Mouse (Mus musculus) neural tube, embryonic 13.5 days (tissue): ENCODE data around the gene Tbc1d32. TPM values are rescaled to one million over a fixed set of nuclear protein-coding genes. Genes with fewer than 3 reads are reported as not detected.
A peak's percentile ranks its signal among the peaks of the same experiment; 100 is the strongest.
"Not testable (repeated sequence)": the region's sequence is repeated elsewhere in the genome, so short reads cannot be mapped to it uniquely, and the experiment has no call there.

Experiments
- ATAC-seq: fragments of 200-750 bp; cut with Nextera tagmentation; 2 replicates; pipeline ENCODE4 v1.8.0; 2017; ENCODE audit warnings: low read depth, mild to moderate bottlenecking, moderate TSS enrichment, moderate library complexity
- H3K27ac ChIP-seq: fragments of 300-500 bp; sonication (generic); replicated peaks from 2 replicates; pipeline ENCODE4 v1.5.1; 2015; ENCODE audit warnings: moderate library complexity, mild to moderate bottlenecking, inconsistent platforms
- H3K27me3 ChIP-seq: fragments of 300-500 bp; sonication (generic); 2 replicates; pipeline ENCODE4 v1.6.1; 2015; ENCODE audit warnings: mild to moderate bottlenecking, inconsistent platforms
- H3K36me3 ChIP-seq: fragments of 300-500 bp; sonication (generic); 2 replicates; pipeline ENCODE4 v1.6.1; 2015; ENCODE audit warnings: mild to moderate bottlenecking, inconsistent platforms
- H3K4me1 ChIP-seq: fragments of 300-500 bp; sonication (generic); replicated peaks from 2 replicates; pipeline ENCODE4 v1.6.1; 2015; ENCODE audit warnings: inconsistent platforms
- H3K4me2 ChIP-seq: fragments of 300-500 bp; sonication (generic); 2 replicates; pipeline ENCODE4 v1.6.1; 2015; ENCODE audit warnings: inconsistent platforms, mild to moderate bottlenecking, moderate library complexity
- H3K4me3 ChIP-seq: fragments of 300-500 bp; sonication (generic); 2 replicates; pipeline ENCODE4 v1.5.1; 2015; ENCODE audit warnings: mild to moderate bottlenecking, inconsistent platforms
- H3K9ac ChIP-seq: fragments of 300-500 bp; sonication (generic); 2 replicates; pipeline ENCODE4 v1.6.1; 2015; ENCODE audit warnings: moderate library complexity, mild to moderate bottlenecking, inconsistent platforms
- H3K9me3 ChIP-seq: fragments of 300-500 bp; sonication (generic); 2 replicates; pipeline ENCODE4 v1.6.1; 2016; ENCODE audit warnings: inconsistent platforms
- WGBS: fragments of 180-500 bp; shearing (Covaris S2); methylation state at CpG from one replicate; pipeline ENCODE4 v1.1.7; 2015; 5-methylcytosine and 5-hydroxymethylcytosine counted together
- polyA plus RNA-seq: library from polyadenylated mRNA; unstranded; fragments of >200 nt; fragmentation: Nextera tagmentation; extraction: Ambion mirVana; gene quantifications from 2 replicates; pipeline ENCODE4 v1.2.1, GENCODE M21; 2015

Gene Tbc1d32
- 2.3 and 2.8 TPM in 2 replicates for polyA plus RNA-seq

DNA sequence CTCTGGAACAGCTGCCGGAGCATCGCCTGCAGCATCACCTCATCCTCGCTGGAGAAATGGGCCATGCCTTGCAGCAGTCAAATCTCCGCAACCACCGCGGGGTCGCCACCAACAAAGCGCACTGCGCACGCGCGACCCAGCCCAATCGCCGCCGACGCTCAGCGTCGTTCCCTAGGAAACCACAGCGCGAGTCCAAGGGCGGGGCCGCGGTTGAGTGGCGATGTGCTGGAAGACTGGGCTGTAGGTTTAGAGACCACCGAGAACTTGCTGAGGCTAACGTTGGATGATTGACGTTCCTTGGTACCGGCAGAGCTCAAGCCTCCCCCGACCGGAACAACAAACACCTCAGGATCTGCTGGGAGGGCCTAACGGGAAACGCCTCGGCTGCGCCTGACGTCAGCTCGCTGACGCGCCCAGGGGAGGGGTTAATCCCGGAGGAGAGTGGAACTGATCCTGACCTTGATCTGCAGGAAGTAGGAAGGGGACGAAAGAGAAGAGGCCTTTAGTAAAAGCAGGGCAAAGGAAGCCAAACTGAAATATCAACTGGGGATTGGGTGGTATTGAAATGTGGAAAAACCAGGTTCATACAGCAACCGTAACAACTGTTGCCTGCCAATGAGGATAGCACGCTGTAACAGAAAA lies at the start of gene Tbc1d32:
Gene Tbc1d32 (minus strand): TSS at position 122 of the 642 bp plus-strand sequence.
- ATAC-seq = peak; percentile 98
- H3K4me3 ChIP-seq = peak within 1 kb of the TSS; percentile 52
- peak within 1 kb of the TSS; percentile 91 for H3K27ac ChIP-seq
- peaks cover 14% of the 10 kb centered on the region for H3K4me1 ChIP-seq
- no peaks in the 10 kb centered on the region for H3K36me3 ChIP-seq
- H3K9ac ChIP-seq = peak within 1 kb of the TSS; percentile 75
- peak within 1 kb of the TSS; percentile 60 for H3K4me2 ChIP-seq
- WGBS = 4% methylated on average over 42 of the region's 42 CpGs
- no peaks in the 10 kb centered on the region for H3K9me3 ChIP-seq
- H3K27me3 ChIP-seq = no peaks in the 10 kb centered on the region

DNA sequence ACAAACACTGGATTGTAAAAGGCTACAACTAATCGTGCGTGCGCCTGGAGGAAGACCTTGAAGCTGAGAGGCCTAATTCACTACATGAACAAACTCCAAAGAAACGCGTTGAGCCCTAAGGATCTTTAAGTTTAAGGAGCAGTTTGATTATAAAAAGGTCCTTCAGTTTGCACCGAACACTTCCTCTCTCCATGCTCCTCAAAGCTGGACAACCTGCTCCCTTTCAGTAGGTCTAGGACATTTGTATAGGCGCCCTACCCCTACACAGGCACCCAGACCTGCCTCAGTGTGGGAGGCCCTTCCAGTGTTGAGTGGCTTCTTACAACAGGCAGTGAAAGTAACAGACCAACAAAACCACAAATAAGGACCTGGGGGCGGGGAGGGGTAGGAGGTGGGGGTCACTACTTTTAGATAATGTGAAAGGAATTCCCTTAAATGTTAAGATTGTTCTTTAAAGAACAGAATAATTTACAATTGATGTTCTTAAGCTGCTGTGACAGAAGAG lies 666 bp downstream of the Tbc1d32 start:
- WGBS = 78% methylated on average over 8 of the region's 8 CpGs
- no peak for ATAC-seq

DNA sequence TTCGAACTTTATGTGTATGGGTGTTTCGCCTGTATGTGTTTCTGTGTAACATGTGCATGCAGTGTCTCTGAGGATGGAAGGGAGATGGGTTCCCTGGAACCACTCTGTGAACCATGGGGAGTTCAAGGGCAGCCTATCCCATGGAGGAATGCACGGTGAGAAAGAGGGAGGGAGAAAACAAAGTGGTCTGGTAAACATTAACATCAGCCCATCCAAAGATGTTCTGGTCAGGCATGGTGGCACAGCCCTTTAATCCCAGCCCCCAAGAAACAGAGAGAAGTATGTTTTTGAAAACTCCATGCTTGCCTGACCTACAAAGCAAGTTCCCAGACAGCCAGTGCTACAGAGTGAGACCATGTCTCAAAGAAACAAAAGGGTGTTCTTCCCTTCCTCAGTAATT lies 12.7 kb downstream of the Tbc1d32 start:
- peaks cover 10% of the 10 kb centered on the region; the same call in 1 of the 2 replicates for H3K36me3 ChIP-seq
- H3K9me3 ChIP-seq = no peaks in the 10 kb centered on the region
- 70% methylated on average over 3 of the region's 3 CpGs for WGBS
- no peak for ATAC-seq
- H3K4me2 ChIP-seq = no peak overlapping the region
- H3K9ac ChIP-seq = no peak overlapping the region
- no peaks in the 10 kb centered on the region for H3K27me3 ChIP-seq
- no peak overlapping the region for H3K4me3 ChIP-seq
- H3K4me1 ChIP-seq = no peaks in the 10 kb centered on the region
- H3K27ac ChIP-seq = no peak overlapping the region

More for the DNA sequence above, 666 bp downstream of the Tbc1d32 start:
- Histone ChIP-seq H3K4me1 (peaks cover 14% of the 10 kb centered on the region), H3K4me3 (peak overlapping the region; percentile 52), H3K27me3 (no peaks in the 10 kb centered on the region), H3K9me3 (no peaks in the 10 kb centered on the region), H3K27ac (peak overlapping the region; percentile 91; the same call in 1 of the 2 replicates), H3K4me2 (peak overlapping the region; percentile 60), H3K36me3 (no peaks in the 10 kb centered on the region), H3K9ac (peak overlapping the region; percentile 75)

DNA sequence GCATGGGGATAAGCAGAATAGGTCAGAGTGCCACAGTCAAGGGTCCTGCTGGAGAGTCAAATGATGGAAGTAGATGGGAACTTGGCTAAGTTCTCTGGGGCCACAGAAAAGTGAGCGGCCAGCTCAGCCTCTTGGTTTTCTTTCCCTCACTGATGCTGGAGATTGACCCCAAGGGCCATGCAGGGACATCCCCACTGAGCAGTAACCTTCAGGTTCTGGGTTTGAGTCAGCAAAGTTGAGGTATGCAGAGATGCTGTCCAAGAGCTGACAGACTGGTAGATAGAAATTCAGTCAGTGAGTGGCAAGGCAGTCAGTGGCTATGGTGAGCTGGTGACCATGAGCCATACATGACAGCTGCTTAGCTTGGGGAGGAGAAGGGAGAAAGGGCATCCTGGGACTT lies 18.1 kb downstream of the Tbc1d32 start:
- H3K4me3 ChIP-seq = no peak overlapping the region
- no peak overlapping the region for H3K4me2 ChIP-seq
- no peak overlapping the region for H3K9ac ChIP-seq
- 95% methylated on average over 1 of the region's 1 CpGs for WGBS
- no peaks in the 10 kb centered on the region for H3K4me1 ChIP-seq
- no peak overlapping the region for H3K27ac ChIP-seq
- no peaks in the 10 kb centered on the region for H3K27me3 ChIP-seq
- no peak for ATAC-seq
- peaks cover 10% of the 10 kb centered on the region; the same call in 1 of the 2 replicates for H3K36me3 ChIP-seq
- H3K9me3 ChIP-seq = no peaks in the 10 kb centered on the region

DNA sequence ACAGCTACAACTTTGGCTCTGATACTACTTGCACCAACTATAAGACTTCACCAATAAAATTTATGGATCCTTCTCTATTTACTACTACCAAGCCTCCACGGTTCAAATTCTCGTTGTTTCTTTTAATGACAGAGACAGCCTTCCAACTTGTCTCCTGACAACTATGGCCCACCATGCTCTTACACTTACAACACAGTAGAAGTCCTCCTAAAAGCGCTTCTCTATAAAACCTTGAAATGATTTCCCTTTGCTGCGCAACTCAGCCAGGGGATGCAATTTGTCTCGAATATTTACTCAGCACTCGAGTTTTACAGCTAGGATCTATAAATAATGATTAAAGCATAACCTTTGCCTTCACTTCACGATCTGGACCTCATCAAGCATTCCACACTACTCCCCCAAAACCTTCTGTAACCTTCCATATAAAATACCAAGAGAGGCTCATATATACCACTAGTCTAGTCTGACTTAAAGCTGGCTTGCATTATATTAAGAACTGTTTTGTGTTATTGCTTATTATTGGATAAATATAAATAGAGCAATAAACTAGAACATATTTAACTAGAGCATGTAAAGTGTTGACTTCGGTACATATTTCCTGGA lies 21.6 kb downstream of the Tbc1d32 start:
- ATAC-seq = no peak

DNA sequence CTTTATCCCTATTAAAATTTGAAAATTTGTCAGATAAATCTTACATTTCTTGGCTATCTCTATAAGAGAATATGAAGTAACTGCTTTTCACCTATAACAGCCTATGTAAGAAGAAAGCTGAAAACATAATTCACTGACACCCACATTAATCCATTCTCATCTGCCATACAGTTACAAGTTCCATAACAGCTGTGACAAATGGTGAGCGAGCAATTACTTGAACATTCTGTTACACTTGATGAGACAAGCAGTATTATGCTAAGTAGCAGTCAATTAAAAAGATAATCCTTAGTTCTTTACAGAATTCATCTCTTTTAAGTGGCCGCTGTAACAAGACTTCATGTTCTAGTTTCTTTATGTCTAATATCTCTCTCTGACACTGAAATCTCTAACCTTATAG lies 24.1 kb downstream of the Tbc1d32 start:
- H3K9ac ChIP-seq = no peak overlapping the region
- no peak overlapping the region for H3K27ac ChIP-seq

More for the DNA sequence above, 21.6 kb downstream of the Tbc1d32 start:
- WGBS = 77% methylated on average over 8 of the region's 8 CpGs
- H3K4me3 ChIP-seq = no peak overlapping the region
- H3K27me3 ChIP-seq = no peaks in the 10 kb centered on the region
- H3K9me3 ChIP-seq = no peaks in the 10 kb centered on the region
- H3K9ac ChIP-seq = no peak overlapping the region
- H3K4me2 ChIP-seq = no peak overlapping the region
- H3K4me1 ChIP-seq = no peaks in the 10 kb centered on the region
- H3K36me3 ChIP-seq = no peaks in the 10 kb centered on the region
- H3K27ac ChIP-seq = no peak overlapping the region

DNA sequence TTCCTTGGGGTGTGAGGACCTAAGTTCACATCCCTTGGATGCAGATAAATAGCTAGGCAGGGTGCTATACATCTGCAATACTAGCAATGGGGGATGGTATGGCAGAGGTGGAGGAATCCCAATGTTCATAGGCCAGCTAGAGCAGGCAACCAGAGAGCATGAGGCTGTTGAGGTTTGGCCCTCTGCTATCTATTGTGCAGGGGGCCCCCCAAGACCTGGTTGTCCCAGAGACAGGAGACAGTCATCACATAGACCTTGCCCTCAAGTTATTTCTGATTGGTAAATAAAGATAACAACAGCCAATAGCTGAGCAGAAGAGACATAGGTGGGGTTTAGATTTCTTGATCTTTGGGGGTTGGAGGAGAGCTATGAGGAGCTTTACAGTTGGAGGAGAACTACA lies 28.6 kb downstream of the Tbc1d32 start:
- H3K27ac ChIP-seq = no peak overlapping the region
- H3K4me1 ChIP-seq = 0 out of 2 replicates have a peak, but pooled peaks cover 4% of the 10 kb centered on the region
- H3K27me3 ChIP-seq = no peaks in the 10 kb centered on the region
- H3K9ac ChIP-seq = no peak overlapping the region
- ATAC-seq = no peak
- no peaks in the 10 kb centered on the region for H3K36me3 ChIP-seq
- no peak overlapping the region for H3K4me2 ChIP-seq
- H3K4me3 ChIP-seq = no peak overlapping the region
- no peaks in the 10 kb centered on the region for H3K9me3 ChIP-seq

More for the DNA sequence above, 24.1 kb downstream of the Tbc1d32 start:
- Histone ChIP-seq H3K4me3 (no peak overlapping the region), H3K27me3 (no peaks in the 10 kb centered on the region), H3K9me3 (no peaks in the 10 kb centered on the region), H3K4me1 (no peaks in the 10 kb centered on the region), H3K36me3 (no peaks in the 10 kb centered on the region), H3K4me2 (no peak overlapping the region)
- 90% methylated on average over 2 of the region's 2 CpGs for WGBS
- ATAC-seq = no peak

DNA sequence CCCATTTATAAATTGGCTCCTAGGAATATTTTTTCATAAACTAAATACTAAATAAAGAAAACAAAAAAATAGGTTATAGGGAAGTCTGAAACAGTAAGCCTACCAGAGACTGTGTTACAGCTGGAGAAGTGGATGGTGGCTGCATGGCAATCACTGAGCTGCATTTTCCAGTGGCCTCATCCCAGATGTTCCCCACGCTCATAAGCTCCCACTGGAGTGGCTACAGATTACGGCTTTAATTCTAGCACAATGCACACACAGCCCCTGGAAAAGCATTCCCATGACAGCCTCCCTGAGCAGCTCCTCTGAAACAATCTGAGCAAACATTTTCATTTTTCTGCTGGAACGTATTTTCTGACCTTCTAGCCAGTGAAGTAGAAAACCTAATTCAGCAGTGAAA lies 29.8 kb downstream of the Tbc1d32 start:
- H3K4me3 ChIP-seq = no peak overlapping the region
- no peaks in the 10 kb centered on the region for H3K27me3 ChIP-seq
- no peak overlapping the region for H3K4me2 ChIP-seq
- no peak overlapping the region for H3K27ac ChIP-seq
- H3K9me3 ChIP-seq = no peaks in the 10 kb centered on the region
- no peaks in the 10 kb centered on the region for H3K36me3 ChIP-seq
- WGBS = 46% methylated on average over 3 of the region's 3 CpGs
- H3K4me1 ChIP-seq = 0 out of 2 replicates have a peak, but pooled peaks cover 4% of the 10 kb centered on the region
- ATAC-seq = peak; percentile 40; the same call in 1 of the 2 replicates
- H3K9ac ChIP-seq = no peak overlapping the region

DNA sequence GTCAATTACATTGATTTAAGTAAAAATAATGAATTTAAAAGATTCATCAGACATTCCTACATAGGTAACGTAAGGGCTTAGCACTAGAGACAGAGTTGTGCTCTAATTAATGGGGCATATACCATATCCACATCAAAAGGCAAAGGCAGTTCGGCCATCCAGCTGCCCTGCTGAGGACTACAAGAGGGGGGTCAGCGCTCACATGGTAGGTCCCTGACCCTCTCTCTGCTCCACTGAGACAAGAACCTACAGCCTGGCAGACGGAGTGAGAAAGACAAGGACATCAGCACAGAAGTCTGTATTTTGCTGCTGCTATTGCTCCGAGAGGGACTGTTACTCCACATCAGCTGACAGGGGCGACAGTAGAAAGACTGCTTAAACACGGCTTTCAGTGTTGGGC lies 34.2 kb downstream of the Tbc1d32 start:
- no peaks in the 10 kb centered on the region for H3K27me3 ChIP-seq
- H3K9me3 ChIP-seq = no peaks in the 10 kb centered on the region
- no peak overlapping the region for H3K9ac ChIP-seq
- 0 out of 2 replicates have a peak, but pooled peaks cover 4% of the 10 kb centered on the region for H3K4me1 ChIP-seq
- H3K27ac ChIP-seq = no peak overlapping the region
- H3K36me3 ChIP-seq = no peaks in the 10 kb centered on the region
- H3K4me2 ChIP-seq = no peak overlapping the region
- no peak for ATAC-seq
- 77% methylated on average over 7 of the region's 7 CpGs for WGBS
- H3K4me3 ChIP-seq = no peak overlapping the region

DNA sequence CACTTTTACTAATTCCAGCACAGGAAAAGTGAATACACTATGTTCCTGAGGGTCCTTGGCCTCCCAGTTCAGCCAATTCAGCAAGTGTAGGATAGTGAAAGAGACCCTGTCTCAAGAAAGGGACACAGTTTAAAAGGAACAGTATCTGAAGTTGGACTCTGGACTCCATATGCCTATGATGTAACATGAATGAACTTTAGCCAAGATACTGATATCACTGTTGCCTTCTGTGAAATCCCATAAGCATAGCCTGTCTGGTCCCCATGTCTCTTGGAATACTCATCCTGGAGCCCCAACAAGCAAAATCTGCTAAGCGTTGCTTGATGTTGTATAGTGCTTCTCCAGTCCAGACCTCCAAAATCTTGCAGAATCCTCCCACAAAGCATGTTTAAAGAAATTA lies 46.8 kb downstream of the Tbc1d32 start:
- H3K4me2 ChIP-seq = no peak overlapping the region
- H3K4me1 ChIP-seq = no peaks in the 10 kb centered on the region
- WGBS = 92% methylated on average over 1 of the region's 1 CpGs
- no peaks in the 10 kb centered on the region for H3K27me3 ChIP-seq
- ATAC-seq = no peak
- H3K9me3 ChIP-seq = no peaks in the 10 kb centered on the region
- H3K36me3 ChIP-seq = peaks cover 9% of the 10 kb centered on the region
- H3K9ac ChIP-seq = no peak overlapping the region
- H3K4me3 ChIP-seq = no peak overlapping the region
- no peak overlapping the region for H3K27ac ChIP-seq

DNA sequence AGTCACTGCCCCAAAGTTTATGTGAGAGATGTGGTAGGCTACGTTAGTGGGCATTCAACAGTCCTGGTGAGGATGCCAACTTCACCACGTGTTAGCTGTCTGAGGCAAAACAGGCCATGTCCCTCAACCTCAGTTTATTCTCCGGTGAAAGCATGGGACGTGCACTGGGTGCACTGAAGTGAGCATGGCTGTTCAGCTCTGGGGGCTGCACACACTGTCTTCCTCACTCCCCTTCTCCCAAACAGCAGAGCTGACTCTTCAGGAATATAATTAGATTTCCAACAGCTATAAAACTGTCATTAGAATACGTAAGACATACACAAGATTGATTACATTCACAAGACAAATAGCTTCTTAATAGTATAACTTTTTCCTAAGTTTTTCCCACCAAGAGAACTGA lies 55.3 kb downstream of the Tbc1d32 start:
- no peaks in the 10 kb centered on the region for H3K4me1 ChIP-seq
- H3K27ac ChIP-seq = no peak overlapping the region
- no peak for ATAC-seq
- H3K4me2 ChIP-seq = no peak overlapping the region
- no peaks in the 10 kb centered on the region for H3K36me3 ChIP-seq
- H3K27me3 ChIP-seq = no peaks in the 10 kb centered on the region
- H3K9me3 ChIP-seq = no peaks in the 10 kb centered on the region
- H3K4me3 ChIP-seq = no peak overlapping the region
- 84% methylated on average over 5 of the region's 5 CpGs for WGBS
- H3K9ac ChIP-seq = no peak overlapping the region

DNA sequence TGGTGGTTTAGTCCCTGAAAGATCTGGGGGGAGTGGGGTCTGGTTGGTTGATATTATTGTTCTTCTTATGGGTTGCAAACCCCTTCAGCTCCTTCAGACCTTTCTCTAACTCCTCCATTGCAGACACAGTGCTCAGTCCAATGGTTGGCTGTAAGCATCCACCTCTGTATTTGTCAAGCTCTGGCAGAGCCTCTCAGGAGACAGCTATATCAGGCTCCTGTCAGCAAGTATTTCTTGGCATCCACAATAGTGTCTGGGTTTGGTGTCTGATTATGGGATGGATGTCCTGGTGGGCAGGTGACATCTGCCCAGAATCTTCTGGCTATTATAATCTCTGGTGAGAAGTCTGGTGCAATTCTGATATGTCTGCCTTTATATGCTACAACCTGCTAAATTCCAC lies 60.8 kb downstream of the Tbc1d32 start:
- not testable (repeated sequence) for H3K4me2 ChIP-seq, H3K4me3 ChIP-seq, H3K36me3 ChIP-seq, H3K27ac ChIP-seq, H3K9ac ChIP-seq, H3K27me3 ChIP-seq, ATAC-seq, H3K4me1 ChIP-seq, H3K9me3 ChIP-seq
